Comparison of ENCODE assay signal across 7 mouse cellular contexts in genomic region chr9:63151072-63151870, GRCm38 (mm10). TPM values are rescaled to one million over a fixed set of nuclear protein-coding genes. Genes with fewer than 3 reads are reported as not detected.
DNase-seq lines count a peak whose midpoint lies in the region; ATAC-seq and TF ChIP-seq lines count a peak whose summit lies in the region.

No protein-coding gene starts in this region.

- TF ChIP-seq POLR2A in MEL (IDR thresholded peaks at IDR 0.05; ENCODE audit: control insufficient read depth in 1 of 2, insufficient read depth in 1 of 2, low read depth in 1 of 2, low read length in 2 of 2, poor library complexity in 1 of 2), result no peak

- no peaks in the 10 kb centered on the region for H3K27me3 ChIP-seq in MEL (ENCODE audit: control insufficient read depth in 1 of 2, insufficient read depth in 2 of 2, low read length in 2 of 2)
- peaks cover 75% of the 10 kb centered on the region for H3K27me3 ChIP-seq in intestine, embryonic 16.5 days (replicated peaks; ENCODE audit: control insufficient read depth, insufficient read depth, low read length)

- peak; percentile 60; the same call in 1 of the 2 replicates for ATAC-seq in intestine, embryonic 16.5 days

- TF ChIP-seq CTCF in MEL (IDR thresholded peaks at IDR 0.05 in 2 of 3, conservative IDR thresholded peaks at IDR 0.05 in 1 of 3; ENCODE audit: control insufficient read depth in 1 of 3, insufficient read depth in 1 of 3, low read depth in 2 of 3, low read length in 3 of 3, poor library complexity in 1 of 3, severe bottlenecking in 1 of 3), result no peak

- H3K4me3 ChIP-seq in MEL (ENCODE audit: control insufficient read depth in 1 of 2, insufficient read depth in 1 of 2, low read depth in 2 of 2, low read length in 2 of 2), result no peak overlapping the region
- 0 out of 2 replicates have a peak overlapping the region, but pooled peaks have one; percentile 20 for H3K4me3 ChIP-seq in intestine, embryonic 16.5 days (ENCODE audit: low read length)

- no peak overlapping the region for H3K9ac ChIP-seq in MEL (ENCODE audit: control insufficient read depth, low read depth, low read length, poor library complexity, severe bottlenecking)
- H3K9ac ChIP-seq in intestine, embryonic 16.5 days (ENCODE audit: low read depth, low read length), result no peak overlapping the region

- 0 out of 2 replicates have a peak overlapping the region, but pooled peaks have one; percentile 8 for H3K4me2 ChIP-seq in intestine, embryonic 16.5 days (ENCODE audit: low read depth, low read length)

- H3K27ac ChIP-seq in MEL (ENCODE audit: control insufficient read depth, low read depth, low read length), result no peak overlapping the region
- no peak overlapping the region for H3K27ac ChIP-seq in intestine, embryonic 16.5 days (ENCODE audit: low read length)

- intact Hi-C loops in gastrocnemius, postnatal 14 days (cut with DNase I; ENCODE audit: low total_unique reads), result no loop called here

- H3K9me3 ChIP-seq in MEL (replicated peaks; ENCODE audit: insufficient read depth, low read length), result no peaks in the 10 kb centered on the region
- H3K9me3 ChIP-seq in intestine, embryonic 16.5 days (ENCODE audit: control insufficient read depth, low read length), result 0 out of 2 replicates have a peak, but pooled peaks cover 3% of the 10 kb centered on the region

- no peaks in the 10 kb centered on the region for H3K36me3 ChIP-seq in MEL (ENCODE audit: control insufficient read depth in 1 of 2, insufficient read depth in 2 of 2, low read length in 2 of 2)
- H3K36me3 ChIP-seq in intestine, embryonic 16.5 days (ENCODE audit: control insufficient read depth, insufficient read depth, low read length), result no peaks in the 10 kb centered on the region

- TF ChIP-seq EP300 in MEL (IDR thresholded peaks at IDR 0.05; ENCODE audit: low read depth in 1 of 2, low read length in 2 of 2), result no peak

- 1% methylated on average over 20 of the region's 20 CpGs for WGBS in intestine, embryonic 16.5 days

- no peaks in the 10 kb centered on the region for H3K79me2 ChIP-seq in MEL (ENCODE audit: control insufficient read depth, insufficient read depth, low read length, poor library complexity)

- no peaks in the 10 kb centered on the region for H3K4me1 ChIP-seq in MEL (ENCODE audit: control insufficient read depth in 1 of 2, insufficient read depth in 2 of 2, low read length in 2 of 2)
- peaks cover 19% of the 10 kb centered on the region for H3K4me1 ChIP-seq in intestine, embryonic 16.5 days (ENCODE audit: control insufficient read depth, insufficient read depth, low read length)

- TF ChIP-seq RAD21 in MEL (IDR thresholded peaks at IDR 0.05; ENCODE audit: low read depth, low read length), result no peak

- peak; percentile 33 for DNase-seq in MEL (ENCODE audit: low read depth, low spot score)
- peak; percentile 80 for DNase-seq in adrenal gland, adult 2 months
- peak; percentile 77 for DNase-seq in gastrocnemius, postnatal 14 days
- DNase-seq in lung, postnatal 10 days, result peak; percentile 87
- DNase-seq in testis, postnatal 10 days (ENCODE audit: low spot score), result peak; percentile 88
- DNase-seq in left cerebral cortex, adult 11 months (ENCODE audit: low spot score), result no peak

TF ChIP-seq in MEL, 35 proteins besides CTCF, POLR2A, EP300 and RAD21:
- no peak for TF ChIP-seq HCFC1 (IDR thresholded peaks at IDR 0.05; ENCODE audit: low read depth, low read length)
- no peak for TF ChIP-seq E2F4 (IDR thresholded peaks at IDR 0.05; ENCODE audit: borderline replicate concordance, low read depth, low read length)
- no peak for TF ChIP-seq MEF2A (IDR thresholded peaks at IDR 0.05; ENCODE audit: extremely low read depth, insufficient replicate concordance, low read depth, low read length, poor library complexity, severe bottlenecking)
- TF ChIP-seq MXI1 (IDR thresholded peaks at IDR 0.05; ENCODE audit: low read depth, low read length), result no peak
- TF ChIP-seq ZC3H11A (IDR thresholded peaks at IDR 0.05; ENCODE audit: low read depth, low read length), result no peak
- no peak for TF ChIP-seq CHD1 (IDR thresholded peaks at IDR 0.05; ENCODE audit: low read depth, low read length)
- no peak for TF ChIP-seq GABPA (IDR thresholded peaks at IDR 0.05; ENCODE audit: low read depth, low read length)
- TF ChIP-seq MYB (IDR thresholded peaks at IDR 0.05; ENCODE audit: low read depth, low read length), result no peak

RNA-seq across cellular contexts. Expression of gene Skor1, which starts 2.5 kb away (rescaled TPM):
- total RNA-seq in MEL (2012; rRNA removed), result not detected in 2 replicates
- under 1 TPM in 1 of 2 experiments, not detected in 1; 0.06 TPM for polyA plus RNA-seq in MEL (2012; ENCODE audit: insufficient read depth in 1 of 2, insufficient read length in 2 of 2, low read depth in 1 of 2, low replicate concordance in 2 of 2, missing spikeins in 1 of 2)
- under 1 TPM in 1 of 2 experiments, not detected in 1; 0.14 TPM for total RNA-seq in adrenal gland, adult 2 months (2021)
- polyA plus RNA-seq in adrenal gland, adult 2 months (2012; rRNA removed), result 0.04 and 0.11 TPM in 2 replicates
- total RNA-seq in gastrocnemius, postnatal 14 days (2021), result under 1 TPM in 1 of 2 experiments, not detected in 1; 0.12 TPM
- polyA plus RNA-seq in intestine, embryonic 16.5 days (2015; fragmentation: Nextera tagmentation; extraction: Ambion mirVana), result not detected in 2 replicates
